ENCODE assay signal across 11 mouse cellular contexts in genomic region chr11:108140028-108140427, GRCm38 (mm10).
DNase-seq lines count a peak whose midpoint lies in the region; ATAC-seq lines count a peak whose summit lies in the region.
"Had no signal": no experiment of that assay in that cellular context is flagged by ENCODE, and none has a peak within 500 bp of the region (broad histone marks: within the 10 kb centered on the region; RNA-seq: fewer than 3 reads in every experiment).

No protein-coding gene starts in this region.

- no peaks in the 10 kb centered on the region for H3K9me3 ChIP-seq in kidney, embryonic 15.5 days (replicated peaks)
- H3K9me3 ChIP-seq: heart, embryonic 12.5 days; liver, embryonic 12.5 days had no signal

- no peaks in the 10 kb centered on the region for H3K27me3 ChIP-seq in kidney, embryonic 15.5 days
- H3K27me3 ChIP-seq: heart, embryonic 12.5 days; liver, embryonic 12.5 days had no signal

- no peaks in the 10 kb centered on the region for H3K36me3 ChIP-seq in kidney, embryonic 15.5 days
- H3K36me3 ChIP-seq: heart, embryonic 12.5 days; liver, embryonic 12.5 days had no signal

- no peak overlapping the region for H3K27ac ChIP-seq in kidney, embryonic 15.5 days
- H3K27ac ChIP-seq: liver, embryonic 12.5 days had no signal

- H3K4me3 ChIP-seq in kidney, embryonic 15.5 days (replicated peaks): no peak overlapping the region
- H3K4me3 ChIP-seq: heart, embryonic 12.5 days; liver, embryonic 12.5 days had no signal

- 0 out of 2 replicates have a peak, but pooled peaks cover 7% of the 10 kb centered on the region for H3K4me1 ChIP-seq in kidney, embryonic 15.5 days

- no peak overlapping the region for H3K9ac ChIP-seq in kidney, embryonic 15.5 days
- H3K9ac ChIP-seq: heart, embryonic 12.5 days; liver, embryonic 12.5 days had no signal

- peak; percentile 33 for DNase-seq in CD4-positive, CD25-positive, alpha-beta regulatory T cell, adult 2 months (ENCODE audit: low read depth, low spot score)
- DNase-seq in kidney, adult 8-10 months: peak; percentile 26 to 31
- DNase-seq in urinary bladder, postnatal 25 days (ENCODE audit: low spot score): peak; percentile 46
- DNase-seq in urinary bladder, postnatal 10 days (ENCODE audit: low spot score): no peak
- no peak for DNase-seq in spleen, postnatal 10 days (ENCODE audit: low spot score in 2 of 2)
- DNase-seq: cerebellum, postnatal 36 days had no signal

- no peak for ATAC-seq in CD4-positive, CD25-positive, alpha-beta regulatory T cell, adult 4 months
- no peak for ATAC-seq in kidney, embryonic 15.5 days (replicated peaks; ENCODE audit: low FRiP score)
- ATAC-seq in megakaryocyte progenitor cell, adult 5-6 weeks (replicated peaks; ENCODE audit: poor library complexity): no peak
- ATAC-seq: liver, embryonic 12.5 days had no signal

- 72% methylated on average over 7 of the region's 7 CpGs for WGBS in kidney, embryonic 15.5 days

- no peak overlapping the region for H3K4me2 ChIP-seq in kidney, embryonic 15.5 days
- H3K4me2 ChIP-seq: heart, embryonic 12.5 days; liver, embryonic 12.5 days had no signal

Comparison
In these comparisons a context has a peak if more than half of its experiments do, and no peak if none do; other contexts are left out.
1. DNase-seq: peak in CD4-positive, CD25-positive, alpha-beta regulatory T cell, adult 2 months (single experiment), kidney, adult 8-10 months (2 of 2) and urinary bladder, postnatal 25 days (single experiment); none in urinary bladder, postnatal 10 days (single experiment) and spleen, postnatal 10 days (0 of 2).